Mouse (Mus musculus) mesoderm, embryonic 11.5 days (tissue): Measurements from ENCODE around the gene Chchd3.

Experiments
- DNase-seq: peaks from one replicate; pipeline ENCODE4 v3.0.0-alpha.2; 2012; ENCODE audit warnings: low read depth, low spot score

Chchd3 gene

DNA sequence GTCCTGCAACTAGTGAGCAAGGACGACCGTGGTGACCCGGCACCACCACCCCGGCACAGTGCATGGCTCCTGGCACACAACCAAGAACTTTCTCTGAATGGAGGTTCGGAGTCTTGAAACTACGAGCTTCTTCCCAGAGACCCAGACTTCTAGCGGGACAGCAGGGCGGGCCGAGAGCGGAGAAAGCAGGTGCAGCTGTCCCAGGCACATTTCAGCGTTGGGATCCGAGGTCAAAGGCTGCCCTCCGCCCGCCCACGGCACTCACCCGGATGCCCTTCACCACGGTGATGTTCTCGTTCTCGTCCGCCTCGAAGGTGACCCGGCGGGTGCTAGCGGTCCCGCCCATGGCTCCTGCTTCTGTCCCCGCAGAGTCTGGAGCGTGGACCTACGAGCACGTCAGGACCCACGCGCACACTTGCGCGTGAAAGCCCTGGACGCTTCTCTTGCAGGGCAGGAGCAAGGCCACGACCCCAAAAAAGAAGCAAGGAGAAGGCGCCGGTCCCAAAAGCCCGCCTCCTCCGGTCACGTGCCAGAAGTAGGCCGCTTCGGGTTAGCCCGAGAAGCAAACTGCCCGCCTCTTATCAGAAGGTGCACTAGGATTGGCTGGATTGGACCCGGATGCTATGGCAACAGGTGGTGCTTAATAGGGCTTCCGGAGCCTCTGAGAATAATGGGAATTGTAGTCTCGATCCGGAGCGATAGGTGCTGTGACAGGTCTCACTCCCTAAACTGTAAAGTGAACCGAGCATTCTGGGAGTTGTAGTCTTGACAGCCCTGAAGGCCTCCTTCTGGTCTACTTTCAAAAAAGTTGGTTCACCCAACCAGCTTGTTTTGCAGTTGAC, at the start of gene Chchd3:
Gene Chchd3, minus strand, starts transcription at position 526 of the 842 bp plus-strand sequence.
- DNase-seq = peak; percentile 96

DNA sequence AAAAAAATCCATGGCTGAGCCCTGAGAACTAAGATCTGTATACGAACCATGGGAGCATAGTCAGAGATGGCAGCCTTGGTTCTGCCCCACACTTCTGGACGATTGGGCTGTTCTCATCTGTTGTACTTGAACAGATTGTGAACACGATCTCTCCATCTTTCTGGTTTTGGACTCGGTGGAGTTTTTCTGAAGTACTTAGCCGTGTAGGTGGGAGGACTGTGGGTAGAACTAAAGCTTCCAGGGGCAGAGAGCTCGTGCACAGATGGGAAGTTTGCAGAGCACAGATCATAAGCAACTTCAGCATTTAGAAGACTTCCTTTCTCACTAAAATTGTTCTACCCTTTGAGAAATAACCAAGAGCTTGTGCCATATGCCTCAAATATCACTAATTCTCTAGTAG, 44.6 kb upstream of the Chchd3 start:
- no peak for DNase-seq

DNA sequence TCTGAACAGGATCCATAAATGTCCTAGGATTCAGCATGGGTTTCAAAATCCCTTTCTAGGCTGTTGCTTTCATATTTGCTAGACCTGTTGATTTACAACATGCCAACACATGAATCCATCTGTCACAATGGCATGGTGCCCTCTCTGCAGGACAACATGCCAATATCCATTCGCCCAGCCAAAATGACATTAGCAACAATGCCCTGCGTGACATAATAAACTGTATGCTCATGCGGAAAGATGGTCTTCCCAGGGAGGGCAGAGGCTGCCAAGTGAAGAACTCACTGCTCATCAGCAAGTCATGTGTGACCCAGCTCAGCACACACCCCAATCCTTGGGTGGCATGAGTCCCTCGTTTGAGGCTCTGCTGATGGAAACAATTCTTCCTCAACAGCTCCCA, 38.8 kb upstream of the Chchd3 start:
- no peak for DNase-seq

DNA sequence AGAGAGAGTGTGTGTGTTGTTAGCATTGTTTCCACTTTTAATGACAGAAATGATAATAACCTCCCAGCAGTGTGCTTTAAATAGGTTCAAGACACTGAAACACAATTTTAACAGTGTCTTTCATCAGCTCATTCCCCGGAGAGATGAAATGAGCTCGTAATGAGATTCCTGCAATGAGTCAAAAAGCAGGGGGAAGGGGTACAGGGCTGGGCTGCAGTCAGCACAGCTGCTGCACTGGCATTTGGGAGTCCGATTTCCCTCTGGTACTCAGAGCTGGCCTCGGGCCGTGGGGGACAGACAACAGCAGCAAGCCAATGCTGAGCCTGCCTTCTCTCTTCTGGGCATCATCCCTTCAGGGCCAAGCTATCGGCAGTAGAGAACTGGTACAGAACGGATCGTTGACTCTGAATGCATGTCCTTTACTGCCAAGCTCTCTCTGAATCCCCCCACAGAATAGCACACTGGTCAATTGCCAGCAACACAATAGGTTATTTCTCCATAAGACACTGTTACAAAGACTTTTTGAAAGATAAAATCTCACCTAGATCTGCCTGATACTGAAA, 34.7 kb upstream of the Chchd3 start:
- DNase-seq = peak; percentile 42

DNA sequence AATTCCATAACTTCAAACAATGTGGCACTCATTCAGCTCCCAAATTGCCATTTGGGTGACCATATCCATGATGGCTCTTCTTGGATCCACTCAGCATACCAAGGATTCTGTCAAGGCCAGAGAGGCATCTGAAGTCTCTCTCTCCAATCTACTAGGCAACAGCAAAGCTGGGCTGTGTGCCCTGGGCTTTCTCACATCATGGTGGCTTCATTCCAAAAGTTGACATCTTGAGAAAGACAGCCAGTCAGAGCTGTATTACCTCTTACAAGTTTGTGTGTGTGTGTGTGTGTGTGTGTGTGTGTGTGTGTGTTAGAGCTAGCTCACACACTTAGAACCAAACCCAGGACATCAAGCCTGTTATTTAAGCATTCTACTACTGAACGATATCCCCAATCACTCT, 20.1 kb upstream of the Chchd3 start:
- no peak for DNase-seq

DNA sequence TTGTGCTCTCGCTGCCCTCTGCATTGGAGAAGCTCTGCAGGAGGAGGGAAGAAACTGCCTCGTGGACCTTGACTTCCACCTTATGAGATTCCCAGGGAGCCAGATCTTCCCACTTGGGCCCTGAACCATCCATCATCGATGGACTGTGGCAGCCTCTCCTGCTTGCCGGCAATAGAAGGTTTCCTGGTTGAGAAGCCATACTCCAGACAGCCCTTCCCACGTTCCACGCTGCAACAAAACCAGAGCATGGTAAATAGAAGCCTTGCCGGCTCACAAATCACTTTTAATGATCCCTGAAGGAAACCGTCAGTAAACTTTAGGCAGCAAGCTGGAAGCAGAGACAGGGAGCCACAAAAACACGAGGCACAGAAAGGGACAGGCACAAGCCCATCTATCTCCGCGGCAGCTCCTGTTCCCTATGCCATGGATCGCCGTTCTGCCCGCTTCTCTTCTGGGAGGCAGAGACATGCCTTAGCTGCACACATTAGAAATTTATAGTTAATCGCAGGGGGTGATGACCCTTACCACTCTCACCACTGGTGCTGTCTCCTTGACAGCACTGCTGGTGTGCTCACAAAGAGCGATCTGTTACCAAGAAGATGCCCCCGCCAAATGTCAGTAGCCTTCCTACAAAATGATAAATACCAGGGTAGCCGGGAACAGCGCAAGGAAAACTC, 18.3 kb upstream of the Chchd3 start:
- DNase-seq = peak; percentile 66

DNA sequence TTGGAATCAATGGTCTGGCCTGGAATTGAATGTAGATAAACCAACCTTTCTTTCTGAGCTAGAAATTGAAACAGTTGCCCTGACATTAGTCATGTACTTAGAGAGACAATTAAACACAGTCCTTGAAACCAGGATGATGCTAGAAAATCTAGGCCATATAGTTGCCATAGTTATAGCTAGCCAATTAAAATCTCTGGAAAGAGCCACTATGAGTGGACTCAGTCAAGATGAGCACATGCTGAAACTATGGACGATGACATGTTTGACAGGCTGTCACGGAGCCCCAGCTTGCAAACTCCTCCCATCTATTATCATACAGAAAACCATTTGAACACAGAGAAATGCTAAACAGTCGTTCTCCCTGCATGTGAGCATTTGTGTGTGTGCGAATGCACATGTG, 6.4 kb upstream of the Chchd3 start:
- DNase-seq = no peak

DNA sequence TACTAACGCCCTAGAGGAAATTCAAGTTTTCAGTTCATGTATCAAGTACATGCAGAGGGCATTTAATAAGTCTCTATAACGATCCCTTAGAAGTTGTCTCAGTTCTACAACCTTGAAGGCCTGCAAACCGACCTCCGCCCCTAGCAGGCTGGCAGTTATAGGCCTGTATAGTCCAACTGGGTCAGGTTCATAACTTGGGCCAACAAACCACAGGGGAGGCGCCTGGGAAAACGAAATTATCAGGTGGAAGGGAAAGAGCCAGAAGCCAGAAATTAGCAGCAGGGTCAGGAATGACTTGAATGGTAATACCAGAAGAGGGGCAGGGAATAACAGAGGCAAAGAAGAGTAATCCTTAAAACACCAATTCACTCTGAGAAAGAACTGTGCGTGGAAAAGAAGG, 784 bp downstream of the Chchd3 start:
- no peak for DNase-seq

DNA sequence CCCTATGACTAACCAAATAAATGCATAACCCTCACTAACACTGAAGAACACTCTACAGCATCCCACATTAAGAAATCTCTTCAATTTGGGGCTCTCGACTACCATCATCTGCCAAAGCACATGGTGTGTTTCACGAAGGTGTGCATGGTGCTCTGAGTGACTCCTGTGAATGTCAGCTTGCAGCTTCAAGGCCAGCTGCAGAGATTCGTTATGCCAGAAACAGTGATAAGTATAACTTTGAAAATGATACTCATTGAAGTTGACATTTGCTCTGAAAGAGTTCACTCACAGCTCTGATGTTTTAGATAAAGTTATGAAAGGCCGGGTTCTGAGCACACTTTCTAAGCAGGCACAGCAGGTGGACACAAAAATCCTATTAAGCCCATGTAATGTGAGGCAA, 3.7 kb downstream of the Chchd3 start:
- no peak for DNase-seq

DNA sequence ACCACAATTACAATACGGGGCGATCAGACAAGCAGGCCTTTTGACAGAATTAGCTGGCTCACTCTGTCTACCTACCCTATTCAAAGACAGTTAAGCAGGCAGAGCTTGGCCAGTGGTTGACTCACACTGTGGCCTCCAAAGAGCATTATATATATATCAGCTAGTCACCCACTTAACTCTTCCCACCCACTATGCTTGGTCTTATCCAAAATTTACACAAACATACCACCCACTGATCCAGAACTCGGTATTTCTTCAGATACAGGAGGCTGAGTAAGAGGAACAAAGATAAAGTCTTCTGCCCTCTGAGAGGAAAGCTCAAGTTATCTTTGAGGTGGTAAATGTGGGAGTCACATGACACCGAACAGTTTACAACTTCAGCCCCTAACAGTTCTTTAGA, 4.4 kb downstream of the Chchd3 start:
- no peak for DNase-seq

DNA sequence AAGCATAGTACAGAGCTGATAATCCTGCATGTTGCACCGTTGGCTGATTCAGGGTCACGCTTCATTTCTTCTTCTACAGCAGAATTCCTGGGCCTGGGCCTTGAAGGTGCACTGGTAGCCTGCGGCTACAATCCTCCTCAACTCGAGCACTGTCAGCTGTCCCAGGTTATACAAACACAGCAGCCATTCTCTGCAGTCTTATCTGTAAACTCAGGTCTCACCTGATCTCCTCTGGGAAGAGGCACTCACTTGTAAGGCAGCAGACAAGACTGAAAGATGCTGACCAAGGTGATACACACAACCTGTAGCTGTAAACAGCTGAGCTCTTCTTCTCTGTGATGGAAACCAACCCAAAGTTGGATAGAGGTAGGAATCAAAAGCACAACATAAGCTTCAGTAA, 5.1 kb downstream of the Chchd3 start:
- no peak for DNase-seq

DNA sequence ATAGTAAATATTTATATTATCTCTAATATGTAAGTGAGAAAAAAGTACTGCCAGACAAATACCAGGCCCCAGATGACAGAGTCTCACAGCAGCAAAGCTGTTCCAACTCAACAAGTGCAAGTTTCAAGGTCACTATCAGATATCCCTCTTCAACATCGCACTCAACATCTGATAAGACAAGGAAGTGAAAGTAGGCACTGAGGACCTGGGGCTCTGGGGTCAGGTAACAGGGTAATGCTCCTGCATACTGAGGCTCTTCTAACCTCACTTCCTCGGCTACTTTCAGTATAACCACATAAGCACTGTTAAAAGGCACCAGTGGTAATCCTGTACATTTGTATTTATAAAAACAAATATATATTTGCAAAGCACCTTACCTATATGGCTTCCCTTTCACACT, 8.4 kb downstream of the Chchd3 start:
- no peak for DNase-seq

DNA sequence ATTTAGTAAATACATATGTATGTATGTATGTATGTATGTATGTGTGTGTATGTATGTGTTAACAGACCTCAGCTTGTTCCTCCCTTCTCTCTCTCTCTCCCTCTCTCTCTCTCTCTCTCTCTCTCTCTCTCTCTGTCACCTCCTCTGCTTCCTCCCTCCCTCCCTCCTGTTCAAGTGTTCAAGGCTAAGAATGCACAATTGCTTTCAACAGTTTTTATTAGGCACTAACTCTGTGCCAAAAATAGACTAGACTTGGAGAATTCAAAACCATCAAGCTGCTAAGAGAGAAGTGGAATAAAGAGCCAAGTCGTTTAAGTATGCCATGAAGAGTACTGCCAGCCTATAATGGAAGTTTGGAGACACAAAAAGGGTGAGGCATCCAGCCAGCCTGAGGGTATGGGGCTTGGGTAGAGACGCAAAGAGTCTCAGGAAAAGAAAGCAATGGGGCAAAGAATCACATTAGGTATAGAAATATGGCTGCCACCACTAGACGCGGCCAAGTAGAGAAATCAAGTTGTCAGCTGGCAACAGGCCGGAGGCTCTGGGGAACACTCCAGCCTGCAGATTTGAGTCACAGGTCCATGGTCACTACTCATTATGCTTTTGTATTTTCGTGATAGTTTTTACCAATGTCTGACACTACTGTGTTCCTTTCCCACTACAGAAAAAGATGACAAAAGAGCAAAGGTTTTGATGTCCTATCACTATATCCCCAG, 10.2 kb downstream of the Chchd3 start:
- DNase-seq = no peak

DNA sequence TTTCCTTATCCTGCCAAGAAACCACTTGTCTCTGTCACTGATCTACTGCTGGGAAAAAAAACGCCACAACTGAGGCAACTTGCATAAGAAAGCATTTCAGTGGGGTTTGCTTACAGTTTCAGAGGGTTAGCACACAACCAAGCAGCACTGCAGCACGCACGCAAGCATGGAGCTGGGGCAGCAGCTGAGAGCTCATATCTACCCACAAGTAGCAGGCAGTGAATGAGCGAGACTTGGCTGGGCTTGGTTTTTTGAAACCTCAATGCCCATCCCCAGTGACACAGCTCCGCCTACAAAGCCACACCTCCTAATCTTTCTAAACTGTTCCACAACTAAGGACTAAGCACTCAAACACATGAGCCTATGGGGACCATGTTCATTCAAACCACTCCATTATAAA, 16.6 kb downstream of the Chchd3 start:
- no peak for DNase-seq

DNA sequence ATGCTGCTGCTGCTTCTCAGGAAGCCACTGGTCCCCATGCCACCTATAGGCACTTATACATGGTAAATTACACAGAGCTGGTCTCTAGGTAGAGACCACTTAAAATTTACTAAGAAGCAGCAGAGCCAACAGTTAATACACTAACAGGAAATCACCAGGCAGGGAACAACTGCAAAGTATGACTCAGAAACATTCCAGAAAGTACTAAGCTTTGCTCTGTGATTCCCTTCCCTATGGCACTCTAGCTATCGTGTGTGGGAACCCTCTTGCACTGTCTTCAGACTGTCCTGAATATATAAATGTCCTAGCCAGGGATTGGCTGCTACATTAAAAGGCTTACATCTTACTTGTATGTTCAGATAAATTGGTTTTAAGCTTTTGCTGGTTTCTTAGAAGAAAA, 17.2 kb downstream of the Chchd3 start:
- DNase-seq = no peak

DNA sequence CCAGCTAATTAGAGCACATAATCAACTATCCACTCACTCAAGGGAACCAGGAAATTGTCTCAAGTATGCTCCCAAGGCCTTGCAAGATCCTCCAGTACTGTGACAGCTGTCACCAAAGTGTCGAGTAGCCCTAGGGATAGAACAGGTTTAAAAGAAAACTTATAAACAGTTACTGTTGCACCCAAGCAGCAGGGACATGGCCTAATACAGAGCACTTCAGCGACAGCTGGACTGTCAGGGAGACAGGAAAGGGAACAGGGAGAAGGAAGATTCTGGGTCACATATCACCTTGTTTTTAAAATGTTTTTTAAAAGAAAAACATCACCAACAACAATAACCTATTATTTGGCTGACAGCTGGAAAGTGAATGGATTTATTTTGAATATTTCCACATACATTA, 18.1 kb downstream of the Chchd3 start:
- DNase-seq = no peak

DNA sequence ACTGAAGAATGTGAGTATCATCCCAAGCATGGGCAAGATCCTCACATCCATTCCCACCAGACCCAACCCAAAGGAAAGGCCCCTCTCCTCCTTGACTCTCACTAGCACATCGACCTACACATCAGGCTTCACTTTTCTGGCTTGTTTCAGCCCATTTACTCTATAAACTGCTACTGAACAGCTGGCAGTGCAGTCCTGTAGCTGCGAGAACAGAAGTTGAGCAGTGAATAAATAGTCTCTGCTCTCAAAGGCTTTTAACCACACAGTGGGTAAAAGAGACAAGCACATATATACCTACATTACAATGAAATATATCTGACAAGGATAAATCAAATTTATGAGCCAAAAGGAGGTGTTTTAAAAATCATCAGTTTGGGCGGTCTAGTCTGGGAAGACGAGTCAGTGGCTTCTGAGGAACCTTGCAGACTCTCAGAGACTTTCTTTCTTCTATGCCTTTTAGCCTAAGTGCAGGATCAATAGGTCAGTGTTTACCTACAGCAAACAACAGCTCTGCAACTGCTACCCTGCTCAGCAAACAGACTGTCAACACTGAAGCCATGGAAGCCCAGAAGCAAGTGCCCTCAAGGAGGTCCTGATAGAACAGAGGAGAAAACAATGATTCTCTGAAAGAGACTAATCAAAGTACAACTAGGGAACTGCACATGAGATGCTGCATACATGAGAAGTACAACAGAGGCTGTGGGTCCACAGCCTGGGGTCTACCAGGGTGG, 19.5 kb downstream of the Chchd3 start:
- DNase-seq = no peak

DNA sequence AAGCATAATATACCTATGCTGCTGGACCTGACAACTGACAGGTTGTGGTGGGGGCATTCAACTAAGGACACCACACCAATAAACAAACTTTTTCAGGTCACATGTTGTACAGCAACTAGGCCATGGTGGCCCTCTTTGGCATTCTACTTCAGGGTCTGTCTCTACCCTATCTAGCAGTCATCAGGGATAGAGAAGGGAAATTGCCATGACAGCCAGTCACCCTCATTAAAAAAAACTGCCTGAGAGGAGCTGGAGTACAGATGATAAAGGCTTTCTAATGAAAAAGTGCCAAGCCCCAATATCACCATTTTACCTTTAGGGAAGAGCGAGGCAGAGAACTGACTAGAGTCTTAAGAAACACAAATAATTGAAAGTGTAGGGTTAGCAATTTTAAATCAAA, 27.5 kb downstream of the Chchd3 start:
- DNase-seq = no peak

DNA sequence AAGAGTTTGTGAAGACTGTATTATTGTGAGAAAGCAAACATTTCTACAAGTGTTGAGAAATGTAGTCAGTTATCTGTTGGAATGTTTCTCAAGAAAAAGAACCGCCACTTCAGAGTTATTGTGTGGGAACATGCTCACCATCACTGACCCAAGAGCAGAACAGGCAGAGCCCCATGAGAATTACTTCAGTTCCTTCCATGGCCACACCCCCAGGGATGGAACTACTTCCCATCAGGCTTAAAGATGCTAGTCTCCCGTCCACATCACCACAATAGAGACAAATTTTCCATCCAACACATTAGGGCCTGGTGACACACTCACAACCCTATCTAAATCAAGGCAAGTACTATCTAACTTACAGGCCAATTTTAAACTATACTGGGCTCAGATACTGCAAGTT, 28.4 kb downstream of the Chchd3 start:
- no peak for DNase-seq

DNA sequence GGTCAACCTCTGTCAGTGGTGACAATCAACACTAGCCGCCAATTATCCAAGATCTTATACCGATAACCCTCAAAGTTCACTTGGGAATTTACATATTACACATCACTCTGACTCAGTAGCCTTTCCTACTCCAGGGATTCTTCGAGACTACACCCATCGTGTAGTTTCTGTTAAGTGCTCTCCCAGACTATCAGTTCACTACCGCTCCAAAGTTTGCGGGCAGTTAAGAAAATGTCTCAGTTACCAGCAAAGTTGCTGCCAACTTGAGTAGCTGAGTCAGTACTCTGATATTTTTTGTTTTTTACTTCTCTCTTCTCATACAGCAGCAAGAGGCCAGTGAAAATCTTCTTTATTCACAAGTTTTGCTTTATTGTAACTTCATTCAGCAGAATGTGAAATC, 31.8 kb downstream of the Chchd3 start:
- DNase-seq = no peak

DNA sequence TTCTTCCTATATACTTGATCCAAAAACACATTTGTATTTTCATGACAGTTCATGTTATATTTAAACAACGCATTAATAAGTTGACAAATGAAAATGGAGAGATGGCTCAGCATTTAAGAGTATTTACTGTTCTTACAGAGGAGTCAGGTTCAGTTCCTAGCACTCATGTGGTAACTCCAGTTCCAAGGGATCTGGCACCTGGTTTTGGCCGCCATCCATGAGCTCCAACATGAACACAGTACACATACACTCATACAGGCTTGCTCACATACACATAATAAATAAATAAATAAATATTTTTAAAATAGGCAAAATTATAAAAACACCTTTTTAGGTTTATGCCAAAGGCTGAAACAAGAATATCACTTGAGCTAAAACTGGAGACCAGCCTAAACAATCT, 35.0 kb downstream of the Chchd3 start:
- no peak for DNase-seq

DNA sequence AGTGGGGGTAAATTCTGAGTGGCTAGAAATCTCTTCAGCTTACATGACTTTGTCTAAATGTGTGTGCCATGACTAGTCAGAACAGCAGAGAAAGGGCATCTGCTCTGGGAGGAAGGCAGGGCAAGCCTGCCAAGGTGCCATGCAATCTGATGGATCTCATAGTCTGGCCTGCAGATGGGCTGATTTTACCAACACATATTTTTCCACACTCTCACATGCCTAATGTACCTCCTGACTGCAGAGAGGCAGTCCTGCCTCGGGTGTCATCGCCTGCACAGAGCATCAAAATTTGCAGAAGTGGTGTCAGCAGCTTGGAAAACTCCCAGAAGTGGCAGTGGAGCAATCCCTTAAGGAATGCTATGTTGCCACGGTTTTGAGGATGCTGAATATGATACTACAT, 55.5 kb downstream of the Chchd3 start:
- DNase-seq = no peak
